ENCODE assay signal across 18 mouse cellular contexts in genomic region chr15:8652637-8653036, GRCm38 (mm10). TPM values are rescaled to one million over a fixed set of nuclear protein-coding genes. Genes with fewer than 3 reads are reported as not detected.
DNase-seq lines count a peak whose midpoint lies in the region; ATAC-seq lines count a peak whose summit lies in the region.
"Had no signal": no experiment of that assay in that cellular context is flagged by ENCODE, and none has a peak within 500 bp of the region (broad histone marks: within the 10 kb centered on the region; RNA-seq: fewer than 3 reads in every experiment).

No protein-coding gene starts in this region.

- no peaks in the 10 kb centered on the region for H3K9me3 ChIP-seq in forebrain, embryonic 15.5 days
- H3K9me3 ChIP-seq in forebrain, embryonic 10.5 days: no peaks in the 10 kb centered on the region
- no peaks in the 10 kb centered on the region for H3K9me3 ChIP-seq in hindbrain, embryonic 16.5 days (ENCODE audit: control insufficient read depth, low read length)
- no peaks in the 10 kb centered on the region for H3K9me3 ChIP-seq in hindbrain, embryonic 11.5 days (ENCODE audit: control insufficient read depth, low read length)
- no peaks in the 10 kb centered on the region for H3K9me3 ChIP-seq in midbrain, embryonic 15.5 days
- no peaks in the 10 kb centered on the region for H3K9me3 ChIP-seq in midbrain, embryonic 14.5 days (ENCODE audit: control insufficient read depth, low read length)
- no peaks in the 10 kb centered on the region for H3K9me3 ChIP-seq in neural tube, embryonic 15.5 days (replicated peaks)
- no peaks in the 10 kb centered on the region for H3K9me3 ChIP-seq in kidney, embryonic 16.5 days (ENCODE audit: low read length)
- H3K9me3 ChIP-seq: embryonic facial prominence, embryonic 15.5 days; heart, embryonic 12.5 days; intestine, embryonic 15.5 days had no signal

- 78% methylated on average over 8 of the region's 8 CpGs for WGBS in forebrain, embryonic 15.5 days
- 91% methylated on average over 8 of the region's 8 CpGs for WGBS in forebrain, embryonic 10.5 days
- 73% methylated on average over 8 of the region's 8 CpGs for WGBS in hindbrain, embryonic 16.5 days
- 88% methylated on average over 8 of the region's 8 CpGs for WGBS in hindbrain, embryonic 11.5 days
- 82% methylated on average over 8 of the region's 8 CpGs for WGBS in midbrain, embryonic 15.5 days
- 83% methylated on average over 8 of the region's 8 CpGs for WGBS in midbrain, embryonic 14.5 days
- WGBS in neural tube, embryonic 15.5 days: 84% methylated on average over 8 of the region's 8 CpGs
- WGBS in kidney, embryonic 16.5 days: 54% methylated on average over 8 of the region's 8 CpGs

- no peak overlapping the region for H3K4me3 ChIP-seq in forebrain, embryonic 15.5 days
- H3K4me3 ChIP-seq in forebrain, embryonic 10.5 days: no peak overlapping the region
- H3K4me3 ChIP-seq in hindbrain, embryonic 16.5 days (ENCODE audit: low read length): no peak overlapping the region
- no peak overlapping the region for H3K4me3 ChIP-seq in hindbrain, embryonic 11.5 days (ENCODE audit: low read depth, low read length)
- no peak overlapping the region for H3K4me3 ChIP-seq in midbrain, embryonic 15.5 days
- no peak overlapping the region for H3K4me3 ChIP-seq in midbrain, embryonic 14.5 days (replicated peaks; ENCODE audit: low read depth, low read length)
- H3K4me3 ChIP-seq in neural tube, embryonic 15.5 days (replicated peaks): no peak overlapping the region
- H3K4me3 ChIP-seq in kidney, embryonic 16.5 days (ENCODE audit: low read length): no peak overlapping the region
- H3K4me3 ChIP-seq: embryonic facial prominence, embryonic 15.5 days; erythroblast, embryonic 14.5 days; gastrocnemius, adult 2 months; heart, embryonic 12.5 days; intestine, embryonic 15.5 days had no signal

- no peaks in the 10 kb centered on the region for H3K36me3 ChIP-seq in forebrain, embryonic 15.5 days
- no peaks in the 10 kb centered on the region; the same call in 1 of the 2 replicates for H3K36me3 ChIP-seq in forebrain, embryonic 10.5 days (replicated peaks)
- H3K36me3 ChIP-seq in hindbrain, embryonic 16.5 days (ENCODE audit: control insufficient read depth, insufficient read depth, low read length): no peaks in the 10 kb centered on the region
- H3K36me3 ChIP-seq in hindbrain, embryonic 11.5 days (ENCODE audit: control insufficient read depth, insufficient read depth, low read length): no peaks in the 10 kb centered on the region
- H3K36me3 ChIP-seq in midbrain, embryonic 15.5 days (replicated peaks): no peaks in the 10 kb centered on the region
- H3K36me3 ChIP-seq in midbrain, embryonic 14.5 days (ENCODE audit: control insufficient read depth, insufficient read depth, low read length): no peaks in the 10 kb centered on the region
- H3K36me3 ChIP-seq in neural tube, embryonic 15.5 days: no peaks in the 10 kb centered on the region
- H3K36me3 ChIP-seq in kidney, embryonic 16.5 days (ENCODE audit: insufficient read depth, low read length): no peaks in the 10 kb centered on the region
- H3K36me3 ChIP-seq: intestine, embryonic 15.5 days had no signal

- peaks cover 22% of the 10 kb centered on the region for H3K4me1 ChIP-seq in forebrain, embryonic 15.5 days
- H3K4me1 ChIP-seq in forebrain, embryonic 10.5 days: peaks cover 4% of the 10 kb centered on the region; the same call in 1 of the 2 replicates
- H3K4me1 ChIP-seq in hindbrain, embryonic 16.5 days (ENCODE audit: control insufficient read depth, insufficient read depth, low read depth, low read length): no peaks in the 10 kb centered on the region
- H3K4me1 ChIP-seq in hindbrain, embryonic 11.5 days (replicated peaks; ENCODE audit: control insufficient read depth, insufficient read depth, low read length): no peaks in the 10 kb centered on the region
- H3K4me1 ChIP-seq in midbrain, embryonic 15.5 days: no peaks in the 10 kb centered on the region
- H3K4me1 ChIP-seq in midbrain, embryonic 14.5 days (ENCODE audit: control insufficient read depth, insufficient read depth, low read length): no peaks in the 10 kb centered on the region
- H3K4me1 ChIP-seq in neural tube, embryonic 15.5 days: peaks cover 11% of the 10 kb centered on the region
- peaks cover 16% of the 10 kb centered on the region for H3K4me1 ChIP-seq in kidney, embryonic 16.5 days (ENCODE audit: insufficient read depth, low read length)
- H3K4me1 ChIP-seq: heart, embryonic 12.5 days; intestine, embryonic 15.5 days had no signal

- no peak for DNase-seq in forebrain, embryonic 10.5 days (ENCODE audit: extremely low spot score, low spot score)
- no peak for DNase-seq in hindbrain, embryonic 11.5 days (ENCODE audit: low spot score)
- DNase-seq in midbrain, embryonic 14.5 days: no peak
- DNase-seq: adrenal gland, adult 2 months; adrenal gland, postnatal 25 days; cerebellum, adult 2 months; cerebellum, postnatal 36 days; gastrocnemius, adult 2 months; gastrocnemius, postnatal 25 days had no signal

- no peak overlapping the region for H3K4me2 ChIP-seq in forebrain, embryonic 15.5 days (replicated peaks)
- H3K4me2 ChIP-seq in hindbrain, embryonic 16.5 days (ENCODE audit: low read length): no peak overlapping the region
- no peak overlapping the region for H3K4me2 ChIP-seq in hindbrain, embryonic 11.5 days (replicated peaks; ENCODE audit: low read depth, low read length)
- no peak overlapping the region for H3K4me2 ChIP-seq in midbrain, embryonic 15.5 days
- H3K4me2 ChIP-seq in midbrain, embryonic 14.5 days (ENCODE audit: low read length): no peak overlapping the region
- H3K4me2 ChIP-seq in neural tube, embryonic 15.5 days: no peak overlapping the region
- no peak overlapping the region for H3K4me2 ChIP-seq in kidney, embryonic 16.5 days (replicated peaks; ENCODE audit: low read depth, low read length)
- H3K4me2 ChIP-seq: embryonic facial prominence, embryonic 15.5 days; heart, embryonic 12.5 days; intestine, embryonic 15.5 days had no signal

- H3K9ac ChIP-seq in forebrain, embryonic 15.5 days (replicated peaks): no peak overlapping the region
- H3K9ac ChIP-seq in hindbrain, embryonic 16.5 days (ENCODE audit: low read depth, low read length): no peak overlapping the region
- H3K9ac ChIP-seq in hindbrain, embryonic 11.5 days (ENCODE audit: low read depth, low read length): no peak overlapping the region
- no peak overlapping the region for H3K9ac ChIP-seq in midbrain, embryonic 15.5 days
- no peak overlapping the region for H3K9ac ChIP-seq in midbrain, embryonic 14.5 days (replicated peaks; ENCODE audit: low read length)
- H3K9ac ChIP-seq in neural tube, embryonic 15.5 days (replicated peaks): no peak overlapping the region
- H3K9ac ChIP-seq in kidney, embryonic 16.5 days (replicated peaks; ENCODE audit: low read length): no peak overlapping the region
- H3K9ac ChIP-seq: embryonic facial prominence, embryonic 15.5 days; heart, embryonic 12.5 days; intestine, embryonic 15.5 days had no signal

- no peak overlapping the region; the same call in 1 of the 2 replicates for H3K27ac ChIP-seq in forebrain, embryonic 15.5 days (replicated peaks)
- H3K27ac ChIP-seq in forebrain, embryonic 10.5 days: no peak overlapping the region
- no peak overlapping the region for H3K27ac ChIP-seq in hindbrain, embryonic 16.5 days (ENCODE audit: low read depth, low read length)
- H3K27ac ChIP-seq in hindbrain, embryonic 11.5 days (ENCODE audit: low read depth, low read length): no peak overlapping the region
- no peak overlapping the region for H3K27ac ChIP-seq in midbrain, embryonic 15.5 days
- no peak overlapping the region for H3K27ac ChIP-seq in midbrain, embryonic 14.5 days (replicated peaks; ENCODE audit: low read depth, low read length)
- H3K27ac ChIP-seq in neural tube, embryonic 15.5 days (replicated peaks): no peak overlapping the region
- H3K27ac ChIP-seq in kidney, embryonic 16.5 days (ENCODE audit: low read length): no peak overlapping the region
- H3K27ac ChIP-seq: embryonic facial prominence, embryonic 15.5 days; gastrocnemius, adult 2 months; intestine, embryonic 15.5 days had no signal

- H3K27me3 ChIP-seq in forebrain, embryonic 15.5 days: no peaks in the 10 kb centered on the region
- no peaks in the 10 kb centered on the region for H3K27me3 ChIP-seq in forebrain, embryonic 10.5 days (ENCODE audit: poor library complexity, severe bottlenecking)
- H3K27me3 ChIP-seq in hindbrain, embryonic 16.5 days (replicated peaks; ENCODE audit: control insufficient read depth, insufficient read depth, low read length): no peaks in the 10 kb centered on the region
- H3K27me3 ChIP-seq in hindbrain, embryonic 11.5 days (ENCODE audit: control insufficient read depth, insufficient read depth, low read length): no peaks in the 10 kb centered on the region
- no peaks in the 10 kb centered on the region for H3K27me3 ChIP-seq in midbrain, embryonic 15.5 days (replicated peaks)
- H3K27me3 ChIP-seq in midbrain, embryonic 14.5 days (ENCODE audit: control insufficient read depth, insufficient read depth, low read length): no peaks in the 10 kb centered on the region
- no peaks in the 10 kb centered on the region for H3K27me3 ChIP-seq in neural tube, embryonic 15.5 days (replicated peaks)
- no peaks in the 10 kb centered on the region for H3K27me3 ChIP-seq in kidney, embryonic 16.5 days (ENCODE audit: insufficient read depth, low read length)
- H3K27me3 ChIP-seq: embryonic facial prominence, embryonic 15.5 days; heart, embryonic 12.5 days; intestine, embryonic 15.5 days had no signal

- 0 out of 2 replicates have a peak, but pooled peaks have one; percentile 58 for ATAC-seq in forebrain, embryonic 15.5 days (replicated peaks)
- peak; percentile 67; the same call in 1 of the 2 replicates for ATAC-seq in hindbrain, embryonic 16.5 days
- ATAC-seq in hindbrain, embryonic 11.5 days (ENCODE audit: low FRiP score): no peak
- peak; percentile 69 for ATAC-seq in midbrain, embryonic 15.5 days (replicated peaks)
- ATAC-seq in midbrain, embryonic 14.5 days (ENCODE audit: low FRiP score, low TSS enrichment): no peak
- ATAC-seq in neural tube, embryonic 15.5 days (ENCODE audit: low FRiP score): peak; percentile 56; the same call in 1 of the 2 replicates
- no peak; the same call in 1 of the 2 replicates for ATAC-seq in kidney, embryonic 16.5 days (ENCODE audit: low FRiP score, low TSS enrichment)
- ATAC-seq: intestine, embryonic 15.5 days had no signal

RNA-seq across cellular contexts. Expression of gene Slc1a3, which starts 57.9 kb away (rescaled TPM):
- polyA plus RNA-seq in forebrain, embryonic 15.5 days (2015; fragmentation: Nextera tagmentation; extraction: Ambion mirVana): 116 and 123 TPM in 2 replicates
- 27.0 and 29.0 TPM in 2 replicates for polyA plus RNA-seq in forebrain, embryonic 10.5 days (2016; fragmentation: Nextera tagmentation; extraction: Ambion mirVana)
- polyA plus RNA-seq in hindbrain, embryonic 16.5 days (2015; fragmentation: Nextera tagmentation; extraction: Ambion mirVana): 256 and 264 TPM in 2 replicates
- 41.8 and 50.2 TPM in 2 replicates for polyA plus RNA-seq in hindbrain, embryonic 11.5 days (2014; fragmentation: Nextera tagmentation; extraction: Ambion mirVana)
- 100 and 106 TPM in 2 replicates for polyA plus RNA-seq in midbrain, embryonic 15.5 days (2015; fragmentation: Nextera tagmentation; extraction: Ambion mirVana)
- 117 and 138 TPM in 2 replicates for polyA plus RNA-seq in midbrain, embryonic 14.5 days (2014; fragmentation: Nextera tagmentation; extraction: Ambion mirVana)
- 169 and 174 TPM in 2 replicates for polyA plus RNA-seq in neural tube, embryonic 15.5 days (2015; fragmentation: Nextera tagmentation; extraction: Ambion mirVana)
- 14.6 and 18.0 TPM in 2 replicates for polyA plus RNA-seq in kidney, embryonic 16.5 days (2015; fragmentation: Nextera tagmentation; extraction: Ambion mirVana)
- polyA plus RNA-seq: erythroblast, embryonic 14.5 days had no signal

Comparison
In these comparisons a context has a peak if more than half of its experiments do, and no peak if none do; other contexts are left out.
1. ATAC-seq: peak in forebrain, embryonic 15.5 days (single experiment), hindbrain, embryonic 16.5 days (single experiment), midbrain, embryonic 15.5 days (single experiment) and neural tube, embryonic 15.5 days (single experiment); none in hindbrain, embryonic 11.5 days (single experiment), midbrain, embryonic 14.5 days (single experiment) and kidney, embryonic 16.5 days (single experiment).